Mouse (Mus musculus) gastrocnemius, postnatal 36 days (tissue): ENCODE results near the gene Hoxb8. TPM values are rescaled to one million over a fixed set of nuclear protein-coding genes. Genes with fewer than 3 reads are reported as not detected.

Experiments used
- DNase-seq, 2 experiments: peaks; one replicate each; pipeline ENCODE4 v3.0.0; 2022
- intact Hi-C: fragments of 180-260 bp; cut with DNase I; formaldehyde crosslinking; loops from one replicate; pipeline ENCODE4 v1.15.1; 2025
- total RNA-seq, 2 experiments: library from RNA; stranded (reverse); gene quantifications; 2 replicates each; pipeline ENCODE4 v1.2.3; 2021

Gene Hoxb8
- total RNA-seq, 2 experiments from 2014 or later = 0.15 TPM

DNA sequence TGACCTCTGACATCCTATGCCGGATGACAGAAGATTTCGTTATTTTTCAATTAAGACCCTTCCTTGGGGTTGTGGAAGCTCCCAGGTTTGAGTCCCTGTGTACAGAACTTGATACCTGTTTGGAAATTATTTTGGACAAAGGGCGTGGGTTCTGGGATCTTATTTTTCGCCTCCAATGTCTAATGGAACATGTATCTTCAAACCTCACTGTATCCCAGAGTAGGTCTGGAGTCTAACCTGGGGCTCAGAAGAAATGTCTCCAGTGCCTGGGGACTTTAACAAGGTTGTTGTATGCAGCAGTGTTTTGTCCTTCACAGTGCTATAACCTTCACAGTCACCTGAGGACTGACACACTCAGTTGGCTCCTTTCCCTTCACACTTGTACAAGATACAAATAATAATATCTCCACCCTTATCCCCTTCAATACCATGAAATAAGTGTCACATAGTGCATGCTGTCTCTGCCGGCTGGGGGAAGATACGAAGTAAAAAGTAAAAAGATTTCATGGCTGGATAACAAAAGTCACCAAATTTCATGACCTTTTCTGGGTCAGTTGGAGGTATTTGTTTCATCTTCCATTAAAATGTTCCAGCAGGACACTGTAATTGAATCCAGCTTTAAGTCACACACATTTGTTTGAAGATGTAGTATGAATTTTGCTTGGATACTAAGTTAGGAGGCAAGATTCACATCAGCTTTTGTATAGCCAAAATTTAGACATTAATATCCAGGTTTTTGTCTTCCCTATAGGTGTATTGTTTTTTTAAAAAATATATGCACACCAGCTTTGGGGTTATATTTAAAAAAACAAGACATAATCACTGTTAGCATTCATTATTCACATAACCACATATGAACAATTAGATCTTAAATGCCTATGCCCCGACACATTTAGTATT lies 14.4 kb upstream of the Hoxb8 start:
- no peak for DNase-seq
- intact Hi-C loops = no loop called here

DNA sequence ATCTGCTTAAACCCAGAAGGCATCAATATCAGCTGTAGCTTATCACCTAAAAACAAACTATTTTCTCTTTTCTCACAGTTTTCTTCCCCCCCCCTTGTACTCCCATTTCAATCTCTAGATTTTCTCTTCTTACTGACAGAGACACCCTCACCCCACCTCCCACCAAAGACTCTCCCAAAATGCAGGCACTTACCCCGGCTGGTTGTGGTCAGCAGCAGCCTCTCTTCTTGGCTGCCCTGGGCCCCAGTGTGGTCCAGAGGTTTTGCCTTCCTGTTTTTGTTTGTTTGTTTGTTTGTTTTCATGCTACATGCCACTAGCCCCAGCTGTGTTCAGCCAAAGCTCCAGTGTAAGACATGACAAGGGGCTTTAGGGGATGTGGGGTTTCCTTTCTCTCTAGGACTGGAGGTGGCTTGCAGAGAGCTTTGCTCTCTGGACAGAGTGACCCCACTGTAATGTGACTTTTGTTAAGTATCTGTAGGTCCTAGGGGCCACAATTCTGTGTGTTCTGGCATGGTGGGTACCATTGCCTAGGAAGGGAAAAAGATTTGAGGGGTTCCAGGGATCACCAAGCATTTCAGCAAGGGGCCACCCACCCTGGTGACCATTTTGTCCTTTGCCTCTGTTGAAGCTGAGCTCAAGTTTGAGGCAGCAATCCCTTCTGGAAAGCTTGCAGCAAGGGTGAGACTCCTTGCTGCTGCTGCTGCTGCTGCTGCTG lies 13.5 kb upstream of the Hoxb8 start:
- intact Hi-C loops = no loop called here
- no peak for DNase-seq

- intact Hi-C loops = no loop called here
- no peak for DNase-seq
Measured at GRCm38 (mm10) chr11:96269869-96270268, 11.8 kb upstream of the Hoxb8 start.

GRCm38 (mm10) chr11:96270996-96271540 lies 10.6 kb upstream of the Hoxb8 start, which contains the start of gene Hoxb9:
Hoxb9 (plus strand) TSS chr11:96271457.
- intact Hi-C loops = no loop called here
- DNase-seq = no peak

DNA sequence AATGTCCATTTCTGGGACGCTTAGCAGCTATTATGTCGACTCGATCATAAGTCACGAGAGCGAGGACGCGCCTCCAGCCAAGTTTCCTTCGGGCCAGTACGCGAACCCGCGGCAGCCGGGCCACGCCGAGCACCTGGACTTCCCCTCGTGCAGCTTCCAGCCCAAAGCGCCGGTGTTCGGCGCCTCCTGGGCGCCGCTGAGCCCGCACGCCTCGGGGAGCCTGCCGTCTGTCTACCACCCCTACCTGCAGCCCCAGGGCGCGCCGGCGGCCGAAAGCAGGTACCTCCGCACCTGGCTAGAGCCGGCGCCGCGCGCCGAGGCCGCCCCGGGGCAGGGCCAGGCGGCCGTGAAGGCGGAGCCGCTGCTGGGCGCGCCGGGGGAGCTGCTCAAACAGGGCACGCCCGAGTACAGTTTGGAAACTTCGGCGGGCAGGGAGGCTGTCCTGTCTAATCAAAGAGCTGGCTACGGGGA lies 10.1 kb upstream of the Hoxb8 start:
- intact Hi-C loops = no loop called here

GRCm38 (mm10) chr11:96272024-96272921 lies 9.4 kb upstream of the Hoxb8 start:
- intact Hi-C loops = no loop called here

More for the DNA sequence above, 10.1 kb upstream of the Hoxb8 start:
- no peak for DNase-seq

DNA sequence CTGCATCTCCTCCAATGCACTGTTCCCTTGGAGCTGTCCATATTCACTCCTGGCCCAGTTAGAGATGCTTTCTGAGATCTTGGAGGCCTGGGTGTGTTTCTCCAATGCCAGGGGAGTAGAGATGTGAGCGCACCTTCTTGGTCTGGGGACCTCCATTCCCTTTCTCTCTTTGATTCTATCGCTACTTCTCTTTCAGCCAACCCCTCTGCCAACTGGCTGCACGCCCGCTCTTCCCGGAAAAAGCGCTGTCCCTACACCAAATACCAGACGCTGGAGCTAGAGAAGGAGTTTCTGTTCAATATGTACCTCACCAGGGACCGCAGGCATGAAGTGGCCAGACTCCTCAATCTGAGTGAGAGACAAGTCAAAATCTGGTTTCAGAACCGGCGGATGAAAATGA lies 7.3 kb upstream of the Hoxb8 start:
- intact Hi-C loops = no loop called here

More at GRCm38 (mm10) chr11:96272024-96272921, 9.4 kb upstream of the Hoxb8 start:
- no peak for DNase-seq

DNA sequence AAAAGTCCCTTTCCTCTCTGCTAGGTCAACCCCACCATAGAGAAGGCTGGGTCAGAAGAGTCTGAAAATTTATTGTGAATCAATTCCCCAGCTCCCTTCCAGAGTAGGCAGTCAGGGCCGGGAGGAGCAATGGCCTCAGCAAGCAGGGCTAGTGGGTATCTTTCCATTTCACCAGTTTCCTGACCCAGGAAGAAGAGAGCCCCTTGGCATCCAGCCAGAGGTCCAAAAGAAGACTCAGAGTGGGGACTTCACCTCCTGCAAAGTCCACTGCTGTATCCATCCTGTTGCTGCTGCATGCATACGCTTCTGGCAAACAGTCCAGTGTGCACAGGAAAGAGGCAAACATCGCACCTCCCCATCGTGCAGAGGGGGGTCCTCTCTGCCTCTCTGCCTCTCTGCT lies 5.8 kb upstream of the Hoxb8 start:
- intact Hi-C loops = loop anchor here (5.0 kb wide), 1 partner anchor 261 kb away; no protein-coding TSS in a partner anchor
- no peak for DNase-seq

More for the DNA sequence above, 7.3 kb upstream of the Hoxb8 start:
- no peak for DNase-seq

DNA sequence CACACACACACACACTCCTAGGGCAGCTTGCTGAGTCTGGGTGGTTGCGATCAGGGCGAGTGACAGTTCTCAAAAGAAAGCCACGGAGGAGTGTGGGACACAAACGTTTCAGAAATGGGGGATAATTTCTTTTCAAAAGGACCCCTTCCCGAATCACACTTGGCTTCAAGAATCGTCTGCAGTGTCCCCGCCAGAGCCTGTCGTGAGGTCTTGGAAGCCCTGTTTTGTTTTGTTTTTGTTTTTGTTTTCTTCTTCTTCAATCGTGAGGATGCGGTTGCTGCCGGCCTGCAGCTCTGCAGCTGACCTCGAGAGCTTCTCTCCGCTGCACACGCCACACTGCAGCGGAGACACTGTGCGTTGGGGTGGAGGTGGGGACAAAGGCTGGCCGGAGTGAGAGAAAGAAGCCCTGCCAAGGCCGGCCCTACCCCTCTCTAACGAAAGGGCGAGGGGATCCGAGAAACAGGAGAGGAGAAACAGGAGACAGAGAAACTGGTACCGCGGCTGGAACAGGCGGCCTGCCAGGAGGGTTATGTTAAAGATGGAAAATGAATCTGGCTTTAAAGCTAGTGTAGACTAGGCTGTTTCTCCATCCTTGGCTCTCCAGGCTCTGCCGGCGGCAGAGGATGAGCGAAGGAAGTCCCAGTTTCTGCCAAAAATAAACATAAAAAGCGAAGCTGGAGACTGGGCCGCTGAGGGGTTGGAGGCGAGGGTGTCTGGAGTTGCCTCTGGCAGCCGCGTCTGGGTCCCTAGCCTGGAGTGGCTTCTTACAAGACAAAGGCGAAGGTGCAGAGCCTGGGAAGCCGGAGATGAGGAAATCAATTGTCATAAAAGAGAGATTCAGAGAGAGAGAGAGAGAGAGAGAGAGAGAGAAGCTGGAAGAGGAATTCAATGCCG lies 4.3 kb upstream of the Hoxb8 start:
- DNase-seq = no peak
- intact Hi-C loops = loop anchor here (2.0 to 5.0 kb wide), 3 partner anchors 260 to 343 kb away; no protein-coding TSS in a partner anchor

GRCm38 (mm10) chr11:96278324-96278723 lies 3.4 kb upstream of the Hoxb8 start:
- no peak for DNase-seq
- intact Hi-C loops = loop anchor here (2.0 to 5.0 kb wide), 3 partner anchors 259 to 342 kb away; no protein-coding TSS in a partner anchor

DNA sequence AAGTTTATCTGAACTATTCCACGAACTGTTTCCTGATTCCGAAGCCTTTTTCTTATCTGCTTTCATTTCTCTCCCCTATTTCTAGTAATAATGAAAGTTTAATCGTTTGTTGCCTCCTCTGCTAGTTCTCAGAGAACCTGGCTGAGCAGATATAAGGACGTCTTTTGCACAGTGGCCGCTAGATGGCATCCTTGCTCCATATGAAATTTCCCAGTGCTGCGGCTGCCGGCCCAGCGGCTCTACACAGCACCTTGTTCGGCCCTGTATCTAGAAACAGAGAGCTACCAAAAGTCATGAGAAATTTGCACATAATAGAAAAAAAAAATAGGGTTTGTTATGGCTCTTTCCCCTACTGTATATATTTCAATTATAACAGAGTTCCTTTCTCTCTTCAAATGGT lies 2.9 kb upstream of the Hoxb8 start:
- intact Hi-C loops = loop anchor here (2.0 to 5.0 kb wide), 3 partner anchors 259 to 342 kb away; no protein-coding TSS in a partner anchor
- peak; percentile 62 to 70 for DNase-seq

GRCm38 (mm10) chr11:96279421-96280233 lies 2.1 kb upstream of the Hoxb8 start:
- DNase-seq = no peak
- intact Hi-C loops = loop anchor here (2.0 to 5.0 kb wide), 4 partner anchors 258 to 583 kb away; no protein-coding TSS in a partner anchor

- intact Hi-C loops = loop anchor here (5.0 kb wide), 1 partner anchor 582 kb away; no protein-coding TSS in a partner anchor
- DNase-seq = no peak
Measured at GRCm38 (mm10) chr11:96280399-96281378, 1.0 kb upstream of the Hoxb8 start.

DNA sequence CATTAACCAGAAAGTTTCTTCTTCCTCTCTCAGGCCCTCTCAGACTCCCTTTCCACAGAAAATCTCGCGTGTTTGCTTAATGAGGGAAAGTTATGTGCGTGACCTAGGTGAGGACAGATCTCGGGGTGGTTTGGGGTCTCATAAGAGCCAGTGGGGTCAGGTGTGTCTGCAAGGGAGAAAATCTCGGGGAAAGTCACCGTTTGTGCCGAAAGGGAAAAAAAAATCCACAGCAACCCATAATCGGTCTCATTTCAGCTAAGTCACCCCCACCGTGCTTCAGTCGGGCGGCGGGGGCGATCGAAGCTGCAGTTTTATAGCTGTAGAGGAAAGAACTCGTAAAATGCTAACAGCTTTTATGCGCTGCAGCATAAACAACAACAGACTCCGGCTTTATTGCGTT lies 309 bp upstream of the Hoxb8 start:
- DNase-seq = no peak
- intact Hi-C loops = loop anchor here (5.0 kb wide), 1 partner anchor 581 kb away; no protein-coding TSS in a partner anchor

GRCm38 (mm10) chr11:96282795-96283430 lies 1.2 kb downstream of the Hoxb8 start:
- intact Hi-C loops = loop anchor here (5.0 kb wide), 1 partner anchor 579 kb away; no protein-coding TSS in a partner anchor

More at GRCm38 (mm10) chr11:96282795-96283430, 1.2 kb downstream of the Hoxb8 start:
- DNase-seq = no peak
